Mouse (Mus musculus) lung, embryonic 16.5 days (tissue): ENCODE data around the gene Atp13a2. TPM values are rescaled to one million over a fixed set of nuclear protein-coding genes. Genes with fewer than 3 reads are reported as not detected.

ENCODE experiments used
- ATAC-seq: fragments of 200-750 bp; cut with Nextera tagmentation; 2 replicates; pipeline ENCODE4 v1.8.0; 2017; ENCODE audit warnings: low read depth, mild to moderate bottlenecking, moderate library complexity
- H3K27ac ChIP-seq: fragments of 300-500 bp; sonication (generic); 2 replicates; pipeline ENCODE4 v1.5.1; 2014; ENCODE audit warnings: mild to moderate bottlenecking, control low read depth, low read length
- H3K27me3 ChIP-seq: fragments of 300-500 bp; sonication (generic); 2 replicates; pipeline ENCODE4 v1.6.1; 2014; ENCODE audit warnings: low read depth, low read length, mixed read lengths; ENCODE audit not compliant: control insufficient read depth, insufficient read depth
- H3K36me3 ChIP-seq: fragments of 300-500 bp; sonication (generic); 2 replicates; pipeline ENCODE4 v1.6.1; 2014; ENCODE audit warnings: low read length; ENCODE audit not compliant: control insufficient read depth, insufficient read depth
- H3K4me1 ChIP-seq: fragments of 300-500 bp; sonication (generic); replicated peaks from 2 replicates; pipeline ENCODE4 v1.6.1; 2014; ENCODE audit warnings: low read length, mixed read lengths; ENCODE audit not compliant: control insufficient read depth, insufficient read depth
- H3K4me2 ChIP-seq: fragments of 300-500 bp; sonication (generic); 2 replicates; pipeline ENCODE4 v1.6.1; 2014; ENCODE audit warnings: low read depth, low read length, control low read depth
- H3K4me3 ChIP-seq: fragments of 300-500 bp; sonication (generic); 2 replicates; pipeline ENCODE4 v1.5.1; 2014; ENCODE audit warnings: mild to moderate bottlenecking, low read length, control low read depth
- H3K9ac ChIP-seq: fragments of 300-500 bp; sonication (generic); 2 replicates; pipeline ENCODE4 v1.6.1; 2014; ENCODE audit warnings: low read length, control low read depth
- H3K9me3 ChIP-seq: fragments of 300-500 bp; sonication (generic); 2 replicates; pipeline ENCODE4 v1.6.1; 2016; ENCODE audit warnings: low read length; ENCODE audit not compliant: control insufficient read depth
- WGBS: fragments of 180-500 bp; shearing (Covaris S2); extraction: QIAGEN DNeasy Blood & Tissue Kit; methylation state at CpG from one replicate; pipeline ENCODE4 v1.1.7; 2014; 5-methylcytosine and 5-hydroxymethylcytosine counted together
- polyA plus RNA-seq: library from polyadenylated mRNA; unstranded; fragments of >200 nt; fragmentation: Nextera tagmentation; extraction: Ambion mirVana; gene quantifications from 2 replicates; pipeline ENCODE4 v1.2.1, GENCODE M21; 2015

The Atp13a2 gene
- polyA plus RNA-seq: 34.5 and 35.6 TPM in 2 replicates

DNA sequence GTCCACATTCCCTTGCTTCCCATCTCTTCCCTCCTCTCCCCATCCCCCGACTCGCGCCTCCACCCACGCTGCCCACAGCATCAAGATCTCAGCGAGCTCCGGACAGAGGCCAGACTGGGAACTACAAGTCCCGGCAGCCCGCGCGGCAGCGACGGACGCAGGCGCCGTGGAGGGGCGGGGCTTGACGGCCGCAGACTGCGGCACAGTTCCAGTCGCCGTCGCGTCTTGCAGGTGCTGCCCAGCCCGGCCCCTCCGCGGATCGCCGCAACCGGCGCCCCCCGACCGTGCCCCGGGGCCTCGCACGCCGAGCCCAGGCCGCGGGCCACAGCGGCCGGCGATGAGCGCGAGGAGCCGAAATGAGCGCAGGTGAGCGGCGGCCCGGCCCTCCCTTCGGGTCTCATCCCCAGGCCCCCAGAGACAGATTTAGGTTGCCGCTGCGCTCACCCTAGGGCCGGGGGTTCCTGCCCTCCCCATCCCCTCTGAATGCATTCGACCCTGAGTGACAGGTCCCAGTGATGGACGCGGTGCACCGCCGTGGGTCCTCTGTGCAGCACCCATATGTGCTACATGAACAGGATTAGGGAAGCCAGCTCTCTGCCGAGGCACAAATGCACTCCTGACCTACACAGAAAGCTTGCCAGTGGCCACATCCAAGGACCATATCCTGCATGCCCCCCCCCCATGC lies at the start of gene Atp13a2:
TSS of gene Atp13a2 (plus strand) at position 163 of the 685 bp plus-strand sequence.
- H3K4me3 ChIP-seq: peak within 1 kb of the TSS; percentile 91
- WGBS: under 1% methylated on average over 56 of the region's 58 CpGs
- no peaks in the 10 kb centered on the region for H3K36me3 ChIP-seq
- ATAC-seq: peak; percentile 89
- peak within 1 kb of the TSS; percentile 86 for H3K4me2 ChIP-seq
- peak within 1 kb of the TSS; percentile 87 for H3K9ac ChIP-seq
- H3K27ac ChIP-seq: no peak within 1 kb of the TSS
- H3K4me1 ChIP-seq: peaks cover 19% of the 10 kb centered on the region
- no peaks in the 10 kb centered on the region for H3K27me3 ChIP-seq
- no peaks in the 10 kb centered on the region for H3K9me3 ChIP-seq

DNA sequence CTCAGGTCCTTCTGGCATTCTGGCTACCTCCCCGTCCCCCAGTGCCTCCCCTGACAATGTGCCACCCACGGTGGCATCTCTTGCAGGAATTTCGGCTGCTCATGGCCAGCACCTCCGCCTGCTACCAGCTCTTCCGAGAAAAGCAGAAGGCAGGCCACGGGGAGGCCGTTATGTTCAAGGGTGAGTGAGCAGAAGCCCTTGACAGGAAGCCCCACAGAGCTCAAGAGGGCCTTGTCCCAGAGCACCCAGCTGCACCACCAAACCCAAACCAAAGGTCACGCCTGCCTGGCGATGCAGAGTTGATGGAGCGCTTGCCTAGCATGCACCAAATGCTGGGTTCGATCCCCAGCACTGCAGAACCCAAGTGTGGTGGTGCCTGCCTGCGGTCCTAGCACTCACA lies 42.3 kb upstream of the Atp13a2 start:
- Histone ChIP-seq H3K4me3 (no peak overlapping the region), H3K27me3 (no peaks in the 10 kb centered on the region), H3K4me2 (no peak overlapping the region), H3K9ac (no peak overlapping the region), H3K27ac (no peak overlapping the region), H3K9me3 (no peaks in the 10 kb centered on the region), H3K4me1 (peaks cover 2% of the 10 kb centered on the region; the same call in 1 of the 2 replicates), H3K36me3 (no peaks in the 10 kb centered on the region)
- ATAC-seq: no peak
- 90% methylated on average over 12 of the region's 12 CpGs for WGBS

DNA sequence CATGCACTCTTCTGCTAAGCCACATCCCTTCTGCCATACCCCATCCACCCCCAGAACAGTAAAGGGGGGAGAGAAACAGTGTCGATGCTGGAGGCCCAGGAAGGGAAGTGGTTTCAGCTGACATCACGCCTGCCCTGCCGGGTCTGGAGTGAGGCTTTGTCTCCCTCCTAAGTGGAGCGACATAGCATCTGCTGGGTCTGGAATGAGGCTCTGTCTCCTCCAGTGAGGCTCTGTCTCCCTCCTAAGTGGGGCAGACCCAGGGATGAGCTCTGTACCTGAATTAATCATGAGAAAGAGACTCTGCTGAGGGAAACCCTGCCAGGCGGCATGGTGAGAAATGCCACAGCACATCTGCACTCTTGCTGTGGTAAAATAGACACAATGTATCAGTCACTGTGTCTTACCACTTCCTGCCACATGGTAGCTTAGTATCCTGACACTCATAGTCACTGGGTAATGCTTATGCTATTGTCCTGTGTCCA lies 41.7 kb upstream of the Atp13a2 start:
- Histone ChIP-seq H3K4me3 (no peak overlapping the region), H3K4me2 (no peak overlapping the region), H3K27me3 (no peaks in the 10 kb centered on the region), H3K9me3 (no peaks in the 10 kb centered on the region), H3K9ac (no peak overlapping the region), H3K36me3 (no peaks in the 10 kb centered on the region), H3K27ac (no peak overlapping the region), H3K4me1 (peaks cover 2% of the 10 kb centered on the region; the same call in 1 of the 2 replicates)
- ATAC-seq: no peak
- WGBS: 74% methylated on average over 5 of the region's 5 CpGs

DNA sequence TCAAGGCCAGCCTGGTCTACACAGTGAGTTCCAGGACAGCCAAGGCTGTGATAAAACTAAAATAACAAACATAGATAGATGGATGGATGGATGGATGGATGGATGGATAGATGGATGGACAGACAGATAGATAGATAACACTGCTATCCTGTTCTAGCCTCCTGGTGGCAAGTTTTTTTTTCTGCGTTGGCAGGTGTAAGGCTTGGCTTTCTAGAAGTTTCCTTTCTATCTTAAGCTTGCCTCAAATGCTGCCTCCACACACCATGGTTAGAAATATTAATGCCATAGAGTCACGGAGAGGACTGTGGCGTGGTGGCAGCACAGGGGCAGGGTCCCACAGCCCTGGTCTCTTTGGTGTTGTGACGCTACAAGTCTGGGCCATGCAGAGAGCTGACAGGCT lies 41.1 kb upstream of the Atp13a2 start:
- peaks cover 2% of the 10 kb centered on the region; the same call in 1 of the 2 replicates for H3K4me1 ChIP-seq
- H3K4me2 ChIP-seq: no peak overlapping the region
- no peak overlapping the region for H3K27ac ChIP-seq
- H3K27me3 ChIP-seq: no peaks in the 10 kb centered on the region
- no peaks in the 10 kb centered on the region for H3K36me3 ChIP-seq
- H3K9ac ChIP-seq: no peak overlapping the region
- ATAC-seq: no peak
- no peaks in the 10 kb centered on the region for H3K9me3 ChIP-seq
- no peak overlapping the region for H3K4me3 ChIP-seq
- WGBS: 86% methylated on average over 4 of the region's 4 CpGs

DNA sequence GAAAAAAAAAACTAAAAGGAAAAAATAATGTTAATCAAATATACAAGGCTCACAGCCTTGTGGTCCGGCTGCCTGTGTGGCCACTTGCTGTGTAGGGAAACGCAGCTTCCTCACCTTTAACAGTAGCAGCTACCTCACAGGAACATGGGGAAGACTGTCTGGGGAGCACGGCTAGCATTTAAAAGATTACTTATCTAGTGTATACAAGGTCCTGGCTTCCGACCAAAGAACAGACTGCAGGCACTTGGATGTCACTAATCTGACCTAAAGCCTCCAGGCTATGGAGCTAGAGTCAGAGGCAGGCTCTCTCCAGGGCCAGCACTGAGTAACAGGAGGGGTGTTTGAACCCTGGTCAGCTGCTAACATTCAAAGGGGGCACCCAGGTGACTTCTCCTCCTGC lies 40.6 kb upstream of the Atp13a2 start:
- H3K27ac ChIP-seq: no peak overlapping the region
- no peak overlapping the region for H3K4me3 ChIP-seq
- peaks cover 2% of the 10 kb centered on the region; the same call in 1 of the 2 replicates for H3K4me1 ChIP-seq
- H3K9ac ChIP-seq: no peak overlapping the region
- H3K9me3 ChIP-seq: no peaks in the 10 kb centered on the region
- H3K27me3 ChIP-seq: no peaks in the 10 kb centered on the region
- ATAC-seq: no peak
- 23% methylated on average over 4 of the region's 4 CpGs for WGBS
- no peaks in the 10 kb centered on the region for H3K36me3 ChIP-seq
- H3K4me2 ChIP-seq: no peak overlapping the region

DNA sequence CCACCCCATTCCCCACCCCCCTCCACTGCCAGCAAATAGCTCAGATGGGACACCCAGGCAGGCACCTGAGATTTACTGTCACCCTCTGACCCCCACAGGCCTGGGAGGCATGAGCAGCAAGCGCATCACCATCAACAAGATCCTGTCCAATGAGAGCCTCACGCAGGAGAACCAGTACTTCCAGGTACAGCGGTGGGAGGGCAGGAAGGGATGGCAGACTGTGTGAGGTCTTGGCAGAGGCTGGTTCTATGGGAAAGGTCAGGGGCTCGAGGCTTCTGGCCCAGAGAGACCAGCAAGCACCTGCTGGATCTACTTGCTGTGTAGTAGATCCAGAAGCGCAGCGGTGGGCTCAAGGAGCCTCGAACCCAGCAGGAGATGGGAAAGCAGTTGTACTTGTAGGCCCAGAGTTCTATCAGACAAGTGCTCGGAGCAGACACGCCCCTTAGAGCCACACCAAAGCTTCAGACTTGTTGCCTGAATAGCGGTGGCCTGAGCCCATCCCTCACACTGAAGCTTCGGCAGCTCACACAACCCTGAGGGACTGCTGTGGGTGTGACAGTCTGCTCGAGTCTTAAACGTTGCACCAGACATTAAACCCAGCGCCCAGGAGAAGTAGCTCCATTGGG lies 40.0 kb upstream of the Atp13a2 start:
- H3K27me3 ChIP-seq: no peaks in the 10 kb centered on the region
- H3K9me3 ChIP-seq: no peaks in the 10 kb centered on the region
- 54% methylated on average over 14 of the region's 14 CpGs for WGBS
- H3K4me1 ChIP-seq: peaks cover 2% of the 10 kb centered on the region; the same call in 1 of the 2 replicates
- H3K4me2 ChIP-seq: no peak overlapping the region
- no peaks in the 10 kb centered on the region for H3K36me3 ChIP-seq
- no peak overlapping the region for H3K27ac ChIP-seq
- ATAC-seq: no peak
- H3K9ac ChIP-seq: no peak overlapping the region
- H3K4me3 ChIP-seq: no peak overlapping the region

DNA sequence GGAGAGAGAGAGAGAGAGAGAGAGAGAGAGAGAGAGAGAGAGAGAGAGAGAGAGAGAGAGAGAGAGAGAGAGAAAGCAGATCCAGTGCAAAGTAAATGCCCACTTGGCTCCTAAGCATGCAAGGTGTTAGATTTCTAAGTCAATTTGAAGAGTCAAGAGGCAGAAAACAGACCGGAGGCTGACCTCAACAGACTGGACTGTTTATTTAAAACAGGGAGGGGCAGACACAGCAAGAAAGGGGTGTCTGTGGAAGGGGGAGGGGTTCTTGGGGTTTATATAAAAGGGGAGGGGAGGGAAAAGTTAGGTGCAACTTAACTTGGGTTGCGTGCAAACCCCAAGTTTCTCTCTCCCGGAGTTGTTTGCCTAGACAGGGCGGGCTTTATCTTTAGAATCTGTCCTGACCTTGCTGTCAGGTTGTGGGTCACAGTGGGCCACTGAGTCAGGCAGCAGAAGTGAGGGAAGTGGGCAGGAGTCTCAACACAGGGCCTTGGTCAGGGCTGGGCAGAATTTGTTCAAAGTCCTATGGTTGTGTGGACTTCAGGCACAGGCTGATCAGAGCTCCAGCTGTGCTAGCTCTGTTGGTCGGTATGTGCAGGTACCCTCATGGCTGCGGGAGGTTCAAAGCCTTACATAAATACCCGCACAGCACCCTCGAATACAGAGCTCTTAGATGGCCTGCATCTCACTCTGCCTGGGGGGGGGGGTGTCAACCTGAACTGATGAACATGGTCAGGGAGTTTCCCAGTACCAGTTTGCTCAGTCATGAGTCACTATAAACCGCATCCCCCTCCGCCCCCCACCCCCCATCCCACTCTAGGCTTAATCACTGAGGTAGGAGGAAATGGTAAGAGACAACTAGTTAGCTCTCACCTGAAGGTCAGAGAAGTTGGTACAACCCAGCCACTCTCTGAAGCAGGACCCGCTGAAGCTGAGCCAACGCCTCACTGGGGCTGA lies 38.9 kb upstream of the Atp13a2 start:
- H3K27ac ChIP-seq: no peak overlapping the region
- WGBS: 61% methylated on average over 12 of the region's 12 CpGs
- peak; percentile 56; the same call in 1 of the 2 replicates for ATAC-seq
- H3K4me2 ChIP-seq: no peak overlapping the region
- no peak overlapping the region for H3K4me3 ChIP-seq
- H3K36me3 ChIP-seq: no peaks in the 10 kb centered on the region
- no peak overlapping the region for H3K9ac ChIP-seq
- no peaks in the 10 kb centered on the region for H3K27me3 ChIP-seq
- peaks cover 2% of the 10 kb centered on the region; the same call in 1 of the 2 replicates for H3K4me1 ChIP-seq
- no peaks in the 10 kb centered on the region for H3K9me3 ChIP-seq

DNA sequence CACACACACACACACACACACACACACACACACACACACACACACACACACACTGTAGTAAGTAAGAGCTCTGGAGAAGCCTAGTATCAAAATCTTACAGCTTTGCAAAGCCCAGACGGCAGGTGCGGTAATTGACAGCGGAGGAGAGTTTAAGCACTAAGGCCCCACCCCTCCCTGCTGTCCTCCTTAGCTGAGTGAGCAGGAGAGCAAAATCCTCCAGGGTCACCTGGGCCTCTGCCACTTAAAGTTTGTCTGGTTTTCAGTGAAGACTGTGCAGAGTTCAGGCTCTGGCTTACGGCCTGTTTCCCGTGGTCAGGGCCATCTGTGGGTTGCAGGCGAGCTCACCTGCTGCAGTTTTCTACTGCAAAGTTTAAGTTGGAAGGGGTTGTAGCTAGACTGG lies 38.2 kb upstream of the Atp13a2 start:
- WGBS: 64% methylated on average over 6 of the region's 6 CpGs
- Histone ChIP-seq H3K27ac (no peak overlapping the region), H3K4me1 (peaks cover 2% of the 10 kb centered on the region; the same call in 1 of the 2 replicates), H3K27me3 (no peaks in the 10 kb centered on the region), H3K4me3 (no peak overlapping the region), H3K36me3 (no peaks in the 10 kb centered on the region), H3K4me2 (no peak overlapping the region), H3K9ac (no peak overlapping the region), H3K9me3 (no peaks in the 10 kb centered on the region)
- no peak for ATAC-seq
